Mouse (Mus musculus) left cerebral cortex, adult 11 months (tissue): ENCODE measurements around the gene Cryba2.

Experiments used
- DNase-seq: peaks from one replicate; pipeline ENCODE4 v3.0.0; 2022; ENCODE audit warnings: low spot score

Gene Cryba2

GRCm38 (mm10) chr1:74884196-74885141 is 8.5 kb downstream of the Cryba2 start:
- no peak for DNase-seq

GRCm38 (mm10) chr1:74883441-74883840 is 9.5 kb downstream of the Cryba2 start:
- no peak for DNase-seq

- no peak for DNase-seq
Measured at GRCm38 (mm10) chr1:74882828-74883227, 10.1 kb downstream of the Cryba2 start.

- no peak for DNase-seq
Measured at GRCm38 (mm10) chr1:74882055-74882734, 10.7 kb downstream of the Cryba2 start.

- no peak for DNase-seq
Measured at GRCm38 (mm10) chr1:74880785-74881360, 12.1 kb downstream of the Cryba2 start.

- no peak for DNase-seq
Measured at GRCm38 (mm10) chr1:74877199-74877598, 15.7 kb downstream of the Cryba2 start.

GRCm38 (mm10) chr1:74872218-74872617 is 20.7 kb downstream of the Cryba2 start:
- no peak for DNase-seq

- no peak for DNase-seq
Measured at GRCm38 (mm10) chr1:74861783-74862182, 31.2 kb downstream of the Cryba2 start.

- DNase-seq = no peak
Measured at GRCm38 (mm10) chr1:74859223-74859984, 33.5 kb downstream of the Cryba2 start.

- no peak for DNase-seq
Measured at GRCm38 (mm10) chr1:74858805-74859204, 34.1 kb downstream of the Cryba2 start.

- peak; percentile 81 for DNase-seq
Measured at GRCm38 (mm10) chr1:74858171-74858719, 34.7 kb downstream of the Cryba2 start.

GRCm38 (mm10) chr1:74857677-74858076 is 35.3 kb downstream of the Cryba2 start:
- DNase-seq = no peak

- no peak for DNase-seq
Measured at GRCm38 (mm10) chr1:74857201-74857600, 35.7 kb downstream of the Cryba2 start.

GRCm38 (mm10) chr1:74856791-74857190 is 36.2 kb downstream of the Cryba2 start:
- no peak for DNase-seq

GRCm38 (mm10) chr1:74856439-74856720 is 36.6 kb downstream of the Cryba2 start:
- DNase-seq = no peak

- no peak for DNase-seq
Measured at GRCm38 (mm10) chr1:74855651-74856438, 37.1 kb downstream of the Cryba2 start.

- DNase-seq = no peak
Measured at GRCm38 (mm10) chr1:74855156-74855555, 37.8 kb downstream of the Cryba2 start.

GRCm38 (mm10) chr1:74854306-74855056 is 38.5 kb downstream of the Cryba2 start, which contains the start of gene Cdk5r2:
Gene Cdk5r2 (plus strand): TSS chr1:74854934.
- DNase-seq = peak; percentile 96

- no peak for DNase-seq
Measured at GRCm38 (mm10) chr1:74851001-74851775, 41.8 kb downstream of the Cryba2 start.
